Mouse (Mus musculus) right cerebral cortex, adult 18-20 months (tissue): ENCODE results near the gene Nrgn.

Experiments used
- DNase-seq: peaks from one replicate; pipeline ENCODE4 v3.0.0; 2022; ENCODE audit warnings: mixed read lengths

Nrgn gene

DNA sequence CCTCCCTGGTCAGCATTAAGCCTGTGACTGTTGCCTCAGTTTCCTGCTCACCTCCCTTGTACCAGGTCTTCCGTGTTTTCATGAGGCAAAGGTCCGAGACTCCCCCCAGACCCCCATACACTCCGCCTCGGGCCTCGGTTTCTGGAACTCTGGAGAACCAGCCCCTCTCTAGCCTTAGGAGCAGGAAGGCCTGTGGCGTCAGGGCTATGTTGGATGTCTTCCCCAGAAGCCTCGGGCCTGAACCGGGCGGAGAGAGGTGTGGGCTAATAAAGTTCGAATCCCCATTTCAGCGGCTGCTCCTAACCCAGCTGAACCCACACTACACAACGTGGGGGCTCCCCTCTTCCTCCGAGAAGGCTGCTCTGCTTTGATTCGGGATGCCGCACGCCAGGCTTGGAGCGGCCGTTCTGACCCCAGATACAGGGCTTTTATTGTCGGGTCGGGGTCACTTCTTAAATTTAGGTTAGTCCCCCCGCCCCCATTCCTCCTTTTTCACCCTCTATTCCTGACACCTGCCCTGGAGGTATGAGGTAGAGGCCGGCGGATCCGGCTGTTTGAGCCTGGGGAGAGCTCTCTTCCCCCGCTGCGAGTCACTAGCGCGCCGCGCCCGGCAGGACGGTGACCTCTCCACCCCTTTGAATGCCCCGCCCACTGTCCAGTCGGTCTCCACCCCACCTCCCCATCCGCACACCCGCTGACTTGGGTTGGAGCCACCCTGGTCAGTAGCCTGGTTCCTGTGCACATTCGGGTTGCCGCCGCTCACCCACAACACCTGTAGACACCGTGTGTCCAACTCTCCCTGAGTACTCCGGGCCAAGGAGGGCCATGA lies 25.1 kb downstream of the Nrgn start, which contains the start of gene Esam:
TSS of gene Esam (plus strand) at position 683 of the 829 bp plus-strand sequence.
- no peak for DNase-seq

DNA sequence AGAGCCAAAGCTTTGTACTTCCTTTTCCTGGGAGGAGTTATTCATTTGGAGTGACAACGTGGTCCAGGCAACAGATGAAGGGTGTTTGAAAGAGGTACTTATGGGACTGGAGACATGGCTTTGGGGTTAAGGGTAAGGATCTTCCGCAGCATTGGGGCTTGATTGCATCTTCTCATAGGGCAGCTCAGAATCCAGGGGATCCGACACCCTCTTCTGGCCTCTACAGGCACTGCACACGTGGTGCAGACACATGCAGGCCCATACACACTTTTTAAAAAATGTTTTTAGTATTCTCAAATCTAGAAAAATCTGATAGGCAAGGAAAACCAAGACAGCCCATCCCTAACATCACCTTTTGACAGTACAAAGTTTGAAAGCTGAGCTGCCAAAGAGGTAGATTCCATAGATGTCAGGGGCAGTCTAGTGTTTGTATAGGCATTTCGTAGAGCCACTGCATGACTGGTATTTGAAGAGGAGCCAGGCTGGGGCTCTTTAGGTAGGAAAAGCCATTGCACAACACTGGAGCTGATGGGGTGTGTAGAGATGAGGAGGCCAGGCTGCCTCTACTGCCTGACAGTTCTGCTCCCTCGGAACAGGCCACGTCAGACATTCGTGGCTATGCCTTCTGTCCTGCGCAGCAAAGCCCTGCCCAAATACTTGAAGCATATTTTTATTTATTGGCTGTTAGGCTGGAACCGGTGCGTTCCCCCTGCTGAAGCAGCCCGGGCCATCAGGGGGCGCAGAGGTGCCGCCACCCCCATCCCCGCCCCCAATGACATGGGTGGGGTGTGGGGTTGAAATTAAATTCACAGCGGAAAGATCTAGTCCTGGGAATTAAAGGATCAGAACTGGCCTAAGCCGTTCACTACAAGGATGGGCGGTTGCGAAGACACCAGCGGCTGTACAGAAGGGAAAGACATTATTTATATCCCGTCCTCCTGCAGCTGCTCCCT lies 26.0 kb downstream of the Nrgn start:
- no peak for DNase-seq

DNA sequence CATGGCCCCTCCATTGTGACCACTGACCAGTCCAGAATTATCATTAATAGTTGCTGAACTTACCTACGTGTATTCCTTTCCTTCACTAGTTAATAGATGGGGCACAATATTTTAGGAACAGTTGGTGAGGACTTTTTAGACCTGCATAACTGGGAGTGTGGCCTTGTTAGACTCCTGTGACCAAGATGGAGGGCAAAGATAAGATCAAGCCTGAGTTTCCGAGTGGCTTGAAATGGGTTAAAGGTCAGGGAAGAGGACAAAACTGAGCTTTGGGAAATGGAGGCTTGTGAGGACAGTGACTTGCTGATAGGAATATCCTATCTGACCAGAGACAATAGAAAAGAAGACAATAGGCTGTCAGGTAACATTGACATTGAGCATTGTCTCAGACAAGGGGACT lies 27.2 kb downstream of the Nrgn start:
- DNase-seq: no peak

DNA sequence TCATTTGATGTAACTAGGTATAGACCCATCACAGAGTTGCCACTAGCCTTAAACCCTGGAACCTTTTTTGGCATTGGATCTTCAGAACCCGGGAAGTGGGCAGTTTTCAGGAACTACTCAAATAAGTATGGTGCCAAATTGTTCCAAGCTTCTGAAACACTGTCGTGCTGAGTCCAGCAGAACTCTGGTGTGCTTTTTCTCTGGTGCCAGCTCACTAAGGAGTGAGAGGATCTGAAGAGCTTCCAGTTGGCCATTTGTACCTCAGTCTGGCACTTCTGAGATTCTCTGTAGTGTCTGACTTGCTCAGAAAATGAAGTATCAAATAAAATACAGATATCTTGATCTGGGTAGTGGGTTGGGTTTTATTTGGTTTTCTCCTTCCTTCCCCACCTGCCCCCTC lies 32.7 kb downstream of the Nrgn start:
- DNase-seq: no peak

DNA sequence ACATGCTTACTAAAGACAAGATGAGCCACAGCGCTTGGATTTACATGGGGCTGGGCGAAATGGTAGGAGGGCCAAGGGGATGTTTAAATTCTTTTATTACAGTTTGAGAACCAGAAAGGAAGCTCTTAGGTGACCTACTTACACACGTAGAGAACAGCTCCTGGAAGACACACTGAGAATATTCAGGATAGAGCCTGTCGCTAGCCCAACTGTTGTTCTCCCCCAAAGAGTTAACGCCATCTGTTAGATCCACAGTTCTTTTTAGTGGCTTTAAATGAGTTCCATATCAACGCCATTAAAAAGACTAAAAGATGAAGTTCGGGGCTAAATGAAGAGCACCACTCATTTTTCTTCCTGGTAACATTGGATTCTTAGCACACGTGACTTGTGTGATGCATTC lies 33.7 kb downstream of the Nrgn start:
- DNase-seq: no peak

DNA sequence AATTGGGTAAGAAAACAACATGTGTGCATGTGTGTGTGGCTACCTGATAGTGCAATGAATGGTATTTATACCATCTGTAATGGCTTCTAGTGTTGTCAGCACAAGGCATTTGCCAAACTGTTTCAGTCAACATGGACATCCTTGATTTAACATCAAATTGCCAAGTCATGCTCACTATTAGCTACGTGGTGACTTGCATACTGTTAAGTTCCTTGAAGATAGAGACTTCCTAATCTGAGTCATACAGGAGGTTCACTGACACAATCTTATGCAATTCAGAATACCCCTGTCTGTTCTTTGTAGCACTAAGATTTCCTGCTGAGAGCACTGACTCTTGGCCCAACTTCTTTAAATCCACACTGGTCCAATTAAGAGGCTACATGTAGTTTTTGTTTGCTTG lies 35.2 kb downstream of the Nrgn start:
- no peak for DNase-seq

DNA sequence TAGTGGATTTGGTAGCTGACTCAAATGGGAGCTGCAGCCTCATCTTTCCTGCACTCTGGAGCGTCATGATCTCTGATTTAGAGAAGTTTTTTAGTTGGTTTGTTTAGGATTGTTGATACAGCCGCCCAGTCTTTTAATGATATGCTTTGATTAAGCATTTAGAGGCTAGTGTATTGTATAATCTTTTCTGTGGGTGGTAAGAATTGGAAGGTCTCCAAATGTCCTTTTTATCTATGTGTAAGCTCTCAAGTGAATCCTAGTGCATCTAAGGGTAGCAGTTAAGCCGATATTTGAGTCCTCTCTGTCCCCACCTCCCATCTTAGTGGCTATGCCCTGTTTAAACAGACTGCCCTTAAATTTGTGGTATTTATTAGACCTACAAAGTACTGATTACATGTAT lies 38.2 kb downstream of the Nrgn start:
- no peak for DNase-seq

DNA sequence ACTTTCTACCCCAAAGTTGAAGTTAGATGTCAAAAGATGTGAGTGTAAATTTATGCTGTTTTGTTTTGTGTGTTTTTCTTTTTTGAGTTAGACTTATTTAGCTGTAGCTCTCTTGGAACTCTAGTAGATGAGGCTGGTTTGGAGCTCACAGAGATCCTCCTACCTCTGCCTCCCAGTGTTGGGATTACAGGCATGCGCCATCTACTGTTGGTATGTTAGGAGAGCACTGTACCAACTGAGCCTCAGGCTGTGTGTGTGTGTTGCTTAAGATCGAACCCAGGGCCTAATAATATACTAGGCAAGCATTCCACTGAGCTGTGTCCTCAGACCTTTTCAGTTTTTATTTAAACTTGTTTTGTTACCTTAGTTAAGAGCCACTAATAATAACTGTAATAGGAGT lies 40.6 kb downstream of the Nrgn start:
- DNase-seq: no peak

DNA sequence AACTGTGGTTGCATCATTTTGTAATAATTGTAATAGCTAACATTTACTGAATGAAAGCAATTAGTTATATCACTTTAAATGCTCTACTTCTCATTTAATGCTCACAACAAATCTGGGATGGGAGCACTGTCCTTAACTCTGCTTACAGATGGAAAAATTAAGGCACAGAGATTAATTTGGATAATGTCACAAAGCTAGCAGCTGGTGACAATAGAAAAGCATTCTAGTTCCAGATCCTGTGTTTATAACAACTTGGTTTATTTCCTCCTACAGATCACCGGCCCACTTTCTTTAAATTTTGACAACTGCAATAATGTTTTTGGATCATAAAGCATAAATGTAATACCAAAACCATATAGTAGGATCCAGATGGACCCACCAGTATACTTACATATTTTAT lies 46.7 kb downstream of the Nrgn start:
- DNase-seq: no peak

DNA sequence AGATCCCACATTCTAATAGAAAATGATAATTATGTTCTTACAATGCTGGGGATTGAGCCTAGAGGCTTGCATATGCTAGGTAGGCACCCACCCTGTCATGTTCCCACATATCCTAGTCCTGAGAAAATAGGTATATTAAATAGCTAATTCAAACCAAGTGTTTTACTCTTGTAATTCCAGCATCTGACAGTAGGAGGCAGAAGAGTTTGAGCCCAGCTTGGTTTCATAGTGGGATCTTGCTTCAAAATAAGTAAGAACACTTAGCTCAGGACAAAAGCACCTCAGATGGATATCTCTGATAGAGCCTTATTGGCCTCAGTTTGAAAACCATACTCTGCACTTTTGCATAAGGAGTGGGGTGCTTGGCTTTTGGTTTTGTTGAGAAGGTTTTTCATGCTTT lies 48.4 kb downstream of the Nrgn start:
- no peak for DNase-seq

DNA sequence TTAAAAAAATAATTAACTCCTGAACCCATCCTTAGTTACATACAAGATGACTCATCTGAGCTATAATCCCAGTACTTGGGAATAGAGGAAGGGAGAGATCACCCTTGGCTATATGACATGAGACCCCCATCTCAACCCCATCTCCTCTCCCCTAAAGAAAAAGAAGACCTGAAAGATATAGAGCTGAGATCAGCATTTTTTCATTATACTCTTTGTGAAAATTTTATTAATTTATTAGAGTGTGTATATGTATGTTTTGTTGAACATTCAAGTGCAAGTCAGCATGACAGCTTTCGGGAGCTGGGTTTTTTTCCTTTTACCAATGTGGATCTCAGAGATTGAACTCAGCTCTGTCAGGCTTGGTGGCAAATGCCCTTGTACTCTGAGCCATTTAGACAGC lies 51.5 kb downstream of the Nrgn start:
- no peak for DNase-seq

DNA sequence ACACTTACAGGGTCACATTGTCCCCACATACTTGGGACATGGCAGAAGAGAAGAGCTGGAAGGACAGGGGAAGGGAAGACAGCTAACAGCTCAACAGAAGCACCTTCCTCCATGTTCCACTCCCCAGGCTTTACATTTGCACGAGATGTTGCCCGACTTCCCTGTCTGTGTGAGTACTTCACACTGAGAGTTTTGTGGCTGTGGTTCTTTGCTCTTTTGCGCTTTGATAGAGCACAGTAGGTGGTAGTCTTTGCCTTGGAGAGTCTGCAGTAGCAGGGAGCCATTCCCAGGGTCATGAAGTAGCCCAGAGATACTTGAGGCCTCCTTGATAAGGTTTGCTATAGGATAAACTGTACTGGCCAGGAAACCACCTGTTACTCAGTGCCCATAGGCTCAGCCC lies 52.5 kb downstream of the Nrgn start:
- DNase-seq: no peak

DNA sequence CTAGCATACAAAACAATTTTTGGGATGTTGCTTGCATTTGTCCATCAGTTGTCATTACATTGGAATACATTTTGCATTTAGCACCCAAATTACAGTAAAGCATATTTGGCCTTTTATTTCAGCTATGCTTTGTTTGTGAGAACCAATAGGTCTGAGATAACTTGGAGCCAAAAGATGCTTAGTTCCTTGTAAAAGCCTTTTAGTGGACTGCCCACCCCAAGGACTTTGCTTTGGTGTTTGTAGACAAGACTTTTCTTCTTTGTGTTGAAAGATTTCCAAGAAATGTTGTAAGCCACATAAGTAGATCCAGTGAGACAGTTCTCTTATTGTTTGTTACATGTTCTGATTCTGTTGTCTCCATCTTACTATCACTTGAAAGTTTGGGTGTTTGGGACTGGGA lies 56.4 kb downstream of the Nrgn start:
- DNase-seq: no peak

DNA sequence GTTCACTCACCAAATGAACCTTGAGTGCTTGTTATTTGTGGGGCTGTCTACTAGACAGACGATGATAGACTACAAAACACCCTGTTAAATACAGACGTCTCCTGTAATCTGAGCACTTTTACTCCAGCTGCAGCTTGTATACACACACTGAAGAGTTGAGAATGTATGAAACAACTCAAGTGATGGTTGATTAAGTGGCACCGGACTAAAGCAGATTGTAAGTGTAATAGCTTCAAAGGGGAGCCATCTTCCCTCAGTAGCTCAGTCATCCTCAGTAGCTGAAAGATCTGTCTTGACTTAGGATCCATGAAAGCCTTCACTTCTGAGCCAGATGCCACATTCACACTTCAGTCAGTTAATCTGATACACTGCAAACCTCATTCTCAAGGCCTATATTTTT lies 56.9 kb downstream of the Nrgn start:
- no peak for DNase-seq
